Mouse (Mus musculus) testis, adult 2 months (tissue): ENCODE data around the gene Tns1. TPM values are rescaled to one million over a fixed set of nuclear protein-coding genes. Genes with fewer than 3 reads are reported as not detected.

ENCODE experiments used
- H3K27ac ChIP-seq: fragments of 200-500 bp; 2 replicates; pipeline ENCODE4 v1.5.1; 2012; ENCODE audit warnings: low read depth, low read length; ENCODE audit not compliant: control insufficient read depth, insufficient read depth
- H3K27me3 ChIP-seq: fragments of 200-500 bp; 2 replicates; pipeline ENCODE4 v1.6.1; 2012; ENCODE audit warnings: mild to moderate bottlenecking, low read length, moderate library complexity; ENCODE audit not compliant: control insufficient read depth, insufficient read depth
- H3K36me3 ChIP-seq: fragments of 200-500 bp; 2 replicates; pipeline ENCODE4 v1.6.1; 2012; ENCODE audit warnings: mild to moderate bottlenecking, low read length; ENCODE audit not compliant: control insufficient read depth, insufficient read depth
- H3K4me1 ChIP-seq: fragments of 200-500 bp; 2 replicates; pipeline ENCODE4 v1.6.1; 2012; ENCODE audit warnings: low read length; ENCODE audit not compliant: control insufficient read depth, insufficient read depth
- H3K4me3 ChIP-seq: fragments of 200-500 bp; 2 replicates; pipeline ENCODE4 v1.5.1; 2012; ENCODE audit warnings: low read depth, mild to moderate bottlenecking, low read length, moderate library complexity, mixed read lengths; ENCODE audit not compliant: control insufficient read depth
- CTCF ChIP-seq: fragments of 200-500 bp; IDR thresholded peaks from 2 replicates; pipeline ENCODE4 v1.5.1; 2012; ENCODE audit warnings: low read depth, mild to moderate bottlenecking, inconsistent platforms, low read length, moderate library complexity; ENCODE audit not compliant: control insufficient read depth, insufficient read depth, insufficient replicate concordance
- POLR2A ChIP-seq: fragments of 200-500 bp; IDR thresholded peaks from 2 replicates; pipeline ENCODE4 v1.6.1; 2012; ENCODE audit warnings: low read depth, mild to moderate bottlenecking, inconsistent platforms, low read length, moderate library complexity; ENCODE audit not compliant: control insufficient read depth
- polyA plus RNA-seq: library from polyadenylated mRNA; depleted of rRNA; stranded (reverse); fragments of >200 nt; gene quantifications from 2 replicates; pipeline ENCODE4 v1.2.3, GENCODE M21; 2012

Tns1 gene
- polyA plus RNA-seq, 1 experiment = 422 TPM

DNA sequence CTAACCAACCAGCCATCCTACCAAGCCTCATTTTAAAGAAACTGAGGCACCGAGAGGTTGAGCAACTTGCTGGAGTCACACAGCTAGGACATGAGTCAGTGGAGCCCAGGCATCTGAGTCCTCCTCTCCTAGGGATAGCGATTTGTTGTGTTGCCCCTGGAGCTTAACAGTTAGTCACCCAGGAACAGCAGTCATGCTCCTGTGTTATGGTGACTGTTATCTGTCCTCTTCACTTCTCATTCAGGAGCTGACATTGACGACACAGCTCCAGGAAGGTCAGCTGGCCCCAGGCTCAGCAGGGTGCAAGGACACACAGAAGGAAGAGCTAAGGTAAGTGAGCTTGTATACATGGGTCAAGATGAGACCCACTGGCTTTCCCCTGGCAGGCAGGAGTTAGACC lies 28.5 kb downstream of the Tns1 start:
- H3K27me3 ChIP-seq = no peaks in the 10 kb centered on the region; the same call in 1 of the 2 replicates
- no peak overlapping the region for H3K27ac ChIP-seq
- no peaks in the 10 kb centered on the region for H3K36me3 ChIP-seq
- H3K4me1 ChIP-seq = peaks cover 13% of the 10 kb centered on the region
- no peak overlapping the region for H3K4me3 ChIP-seq
- TF ChIP-seq POLR2A (no peak), CTCF (no peak)

DNA sequence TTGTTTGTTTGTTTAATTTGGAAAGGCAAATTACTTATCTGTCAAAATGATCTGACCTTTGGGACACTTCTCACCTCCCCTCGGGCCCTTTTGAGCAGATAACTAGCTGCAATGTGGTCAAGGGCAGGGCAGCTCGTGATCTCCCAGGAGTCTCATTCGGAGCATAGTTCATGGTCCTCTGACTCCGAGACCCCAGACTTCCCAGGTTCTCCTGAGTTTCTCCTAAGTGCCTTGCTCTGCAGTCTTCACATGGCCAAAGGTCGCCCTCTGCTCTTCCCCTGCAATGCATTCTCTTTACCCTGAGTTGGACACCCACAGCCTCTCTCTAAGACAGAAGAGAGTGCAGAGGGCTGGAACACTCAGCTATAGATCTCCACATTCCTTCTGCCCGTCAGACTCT lies 29.0 kb downstream of the Tns1 start:
- Histone ChIP-seq H3K36me3 (no peaks in the 10 kb centered on the region), H3K27me3 (no peaks in the 10 kb centered on the region; the same call in 1 of the 2 replicates), H3K27ac (no peak overlapping the region), H3K4me3 (no peak overlapping the region), H3K4me1 (peaks cover 13% of the 10 kb centered on the region)
- TF ChIP-seq POLR2A = no peak
- no peak for TF ChIP-seq CTCF

DNA sequence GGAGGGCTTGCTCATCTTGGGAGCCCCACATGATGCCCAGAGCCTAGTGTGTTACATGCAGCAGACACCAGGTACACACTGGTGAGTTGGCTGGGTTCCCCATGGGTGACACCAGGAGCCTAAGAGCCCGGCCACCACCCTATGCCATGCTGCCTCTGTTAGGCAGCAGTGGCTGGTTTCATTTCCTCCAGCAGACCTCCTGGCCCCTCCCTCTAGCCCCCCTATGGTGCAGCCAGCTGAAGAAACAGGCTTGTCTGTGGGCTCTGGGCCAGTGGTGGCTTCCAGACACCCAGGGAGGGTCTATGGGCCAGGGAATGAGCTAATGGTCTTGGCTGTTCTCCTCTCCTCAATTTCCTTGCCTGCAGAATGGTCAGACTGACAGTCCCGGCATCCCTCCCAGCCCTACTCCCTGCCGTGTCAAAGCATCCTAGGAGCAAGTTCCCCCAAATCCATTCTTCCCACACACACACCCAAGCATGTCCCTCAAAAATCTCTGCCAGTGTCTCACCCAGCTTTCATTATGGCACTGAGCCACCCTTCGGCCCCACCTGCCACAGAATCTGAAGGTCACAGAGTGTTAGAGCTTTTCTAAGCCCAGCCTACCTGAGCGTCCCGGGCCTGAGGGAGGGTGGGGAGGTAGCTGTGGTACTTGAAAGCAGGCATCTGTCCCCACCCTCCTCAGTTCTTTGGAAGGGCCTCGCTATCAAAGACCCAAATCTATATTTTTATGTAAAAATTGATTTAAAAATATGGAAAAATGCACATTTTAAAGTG lies 29.6 kb downstream of the Tns1 start:
- no peak overlapping the region for H3K4me3 ChIP-seq
- no peak overlapping the region for H3K27ac ChIP-seq
- no peak for TF ChIP-seq CTCF
- TF ChIP-seq POLR2A = no peak
- H3K4me1 ChIP-seq = peaks cover 13% of the 10 kb centered on the region
- no peaks in the 10 kb centered on the region for H3K36me3 ChIP-seq
- H3K27me3 ChIP-seq = no peaks in the 10 kb centered on the region; the same call in 1 of the 2 replicates

DNA sequence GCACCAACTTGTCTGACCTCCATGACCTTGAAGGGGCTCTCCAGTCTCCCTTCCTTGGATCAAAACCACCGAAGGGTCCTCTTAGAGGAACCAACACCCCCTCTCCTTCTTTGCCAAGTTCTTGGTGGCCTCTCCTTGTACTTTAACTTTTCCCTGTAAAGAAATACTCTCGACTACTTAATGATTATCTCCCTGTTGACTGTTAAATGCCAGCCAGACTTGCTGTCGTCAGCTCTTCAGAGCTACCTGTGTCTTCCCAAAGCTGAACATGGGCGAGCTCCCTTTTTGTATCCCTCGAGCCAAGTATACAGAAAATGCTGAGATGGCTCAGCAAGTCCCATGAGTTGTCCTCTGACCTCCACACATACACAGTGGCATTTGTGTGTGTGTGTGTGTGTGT lies 30.8 kb downstream of the Tns1 start:
- peaks cover 8% of the 10 kb centered on the region for H3K4me1 ChIP-seq
- H3K27ac ChIP-seq = no peak overlapping the region
- H3K36me3 ChIP-seq = no peaks in the 10 kb centered on the region
- TF ChIP-seq CTCF (no peak), POLR2A (no peak)
- H3K27me3 ChIP-seq = no peaks in the 10 kb centered on the region
- H3K4me3 ChIP-seq = no peak overlapping the region

DNA sequence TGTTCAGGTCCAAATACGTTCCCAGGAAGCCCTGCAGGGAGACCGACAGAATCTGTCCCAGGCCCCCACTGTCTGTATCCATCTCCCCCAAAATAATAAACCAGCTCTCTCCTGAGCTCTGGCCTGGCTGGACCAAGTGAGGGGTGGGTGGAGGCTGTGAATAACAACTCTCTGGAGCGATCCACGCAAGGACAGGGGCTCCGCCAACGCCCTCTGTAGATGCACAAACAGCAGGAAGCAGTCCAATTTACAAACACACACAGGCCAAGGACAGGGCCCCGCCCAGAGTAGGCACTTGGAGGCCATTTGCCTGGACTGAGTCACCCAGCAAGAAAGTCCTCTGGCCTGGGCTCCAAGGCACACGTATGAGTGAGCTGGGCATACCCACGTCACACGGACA lies 32.0 kb downstream of the Tns1 start:
- H3K36me3 ChIP-seq = no peaks in the 10 kb centered on the region
- peak overlapping the region; percentile 76 for H3K27ac ChIP-seq
- H3K27me3 ChIP-seq = no peaks in the 10 kb centered on the region
- H3K4me3 ChIP-seq = no peak overlapping the region
- peaks cover 4% of the 10 kb centered on the region for H3K4me1 ChIP-seq
- no peak for TF ChIP-seq CTCF
- TF ChIP-seq POLR2A = no peak

DNA sequence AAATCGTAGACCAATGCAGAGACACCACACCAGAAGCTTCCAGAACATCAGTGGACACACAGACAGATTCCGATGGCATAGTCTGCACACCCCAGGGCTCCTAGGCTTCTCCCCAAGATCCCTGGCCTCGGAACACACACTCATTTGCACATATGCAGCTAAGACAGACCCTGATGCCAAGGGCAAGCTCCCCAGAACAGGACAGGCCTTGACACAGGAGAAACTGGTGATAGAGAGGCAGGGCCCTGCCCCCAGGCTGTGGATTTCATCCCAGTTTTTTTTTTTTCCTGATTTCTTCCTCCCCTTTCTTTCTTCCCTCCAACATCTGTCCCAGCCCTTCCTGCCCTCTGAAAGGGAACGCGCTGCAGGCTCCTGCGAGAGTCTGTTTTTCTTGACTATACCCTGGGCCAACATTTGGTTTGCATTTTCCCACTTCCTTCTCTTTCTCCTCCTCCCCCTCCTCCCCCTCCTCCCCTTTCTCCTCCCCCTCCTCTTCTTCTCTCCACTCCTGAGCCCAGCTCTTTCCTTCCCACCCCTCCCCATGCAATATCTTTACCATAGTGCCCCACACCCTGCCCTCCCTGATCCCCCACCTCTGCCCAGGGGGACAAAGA lies 32.5 kb downstream of the Tns1 start:
- Histone ChIP-seq H3K4me3 (no peak overlapping the region), H3K36me3 (no peaks in the 10 kb centered on the region), H3K27me3 (no peaks in the 10 kb centered on the region), H3K4me1 (peaks cover 3% of the 10 kb centered on the region), H3K27ac (peak overlapping the region; percentile 81)
- TF ChIP-seq POLR2A (no peak), CTCF (no peak)

DNA sequence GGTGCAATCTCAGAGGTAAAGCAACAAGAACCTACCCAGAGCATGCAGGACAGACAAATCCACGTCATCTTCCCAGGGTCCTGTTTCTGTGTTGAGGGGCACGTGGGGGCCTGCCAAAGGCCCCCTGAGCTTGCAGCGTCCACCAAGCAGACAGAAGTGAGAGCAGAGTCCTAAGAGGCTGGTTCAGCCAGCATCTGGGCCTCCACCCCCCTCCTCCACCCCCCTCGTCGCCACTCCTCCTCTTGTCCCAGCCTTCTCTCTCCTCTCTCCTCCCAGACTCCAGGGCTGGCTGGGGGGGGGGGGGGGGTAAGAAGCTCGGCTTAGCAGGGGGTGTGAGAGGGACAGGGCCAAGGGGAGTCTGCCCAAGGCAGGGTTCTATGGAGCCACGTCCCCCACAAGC lies 33.1 kb downstream of the Tns1 start:
- no peaks in the 10 kb centered on the region for H3K27me3 ChIP-seq
- H3K27ac ChIP-seq = peak overlapping the region; percentile 81
- peaks cover 2% of the 10 kb centered on the region for H3K4me1 ChIP-seq
- H3K4me3 ChIP-seq = peak overlapping the region; percentile 60
- no peaks in the 10 kb centered on the region for H3K36me3 ChIP-seq
- TF ChIP-seq CTCF (no peak), POLR2A (no peak)
